Mouse (Mus musculus): Measurements from ENCODE around the gene Psma2. TPM values are rescaled to one million over a fixed set of nuclear protein-coding genes. Genes with fewer than 3 reads are reported as not detected.

The Psma2 gene
- polyA plus RNA-seq (2015; fragmentation: Nextera tagmentation; extraction: Ambion mirVana) = 169 and 171 TPM in 2 replicates

DNA sequence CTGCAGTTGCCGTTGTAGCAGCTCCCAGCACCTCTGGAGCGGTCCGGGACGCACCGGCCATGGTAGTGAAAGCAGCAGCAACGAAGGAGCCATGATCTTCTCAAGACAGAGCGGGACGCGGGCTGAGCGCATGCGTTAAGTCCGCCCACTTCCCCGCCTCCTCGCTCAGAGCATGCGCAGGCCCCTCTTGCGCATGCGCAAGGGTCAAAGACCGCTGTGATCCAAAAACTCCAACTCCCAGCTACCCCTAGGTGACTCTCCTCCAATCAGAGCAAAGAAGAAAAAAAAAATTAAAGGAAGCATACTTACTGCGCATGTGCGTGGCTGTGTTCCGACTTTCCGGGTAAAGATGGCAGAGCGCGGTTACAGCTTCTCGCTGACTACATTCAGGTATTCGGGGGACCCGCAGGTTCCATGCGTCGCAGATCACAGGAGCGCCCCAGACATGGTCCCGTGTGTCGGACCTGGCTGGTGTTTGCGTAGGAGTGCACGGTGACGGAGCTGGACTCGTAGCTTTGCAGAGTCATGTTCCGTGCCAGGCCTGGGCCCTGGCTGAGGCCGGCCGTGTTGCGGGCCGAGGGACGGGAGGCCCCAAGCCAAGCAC, at the start of gene Psma2, which contains the start of gene Mrpl32:
TSS of gene Psma2 (plus strand) at position 315 of the 604 bp plus-strand sequence.
TSS of gene Mrpl32 (minus strand) at position 240 of the 604 bp plus-strand sequence.
- ATAC-seq (replicated peaks) = peak; percentile 98
- Histone ChIP-seq H3K9ac (peak within 1 kb of the TSS; percentile 89), H3K4me1 (peaks cover 22% of the 10 kb centered on the region), H3K9me3 (no peaks in the 10 kb centered on the region), H3K4me3 (peak within 1 kb of the TSS; percentile 58), H3K36me3 (replicated peaks) (peaks cover 24% of the 10 kb centered on the region; the same call in 1 of the 2 replicates), H3K27me3 (replicated peaks) (no peaks in the 10 kb centered on the region), H3K27ac (peak within 1 kb of the TSS; percentile 73), H3K4me2 (peak within 1 kb of the TSS; percentile 67)
- under 1% methylated on average over 42 of the region's 42 CpGs for WGBS

DNA sequence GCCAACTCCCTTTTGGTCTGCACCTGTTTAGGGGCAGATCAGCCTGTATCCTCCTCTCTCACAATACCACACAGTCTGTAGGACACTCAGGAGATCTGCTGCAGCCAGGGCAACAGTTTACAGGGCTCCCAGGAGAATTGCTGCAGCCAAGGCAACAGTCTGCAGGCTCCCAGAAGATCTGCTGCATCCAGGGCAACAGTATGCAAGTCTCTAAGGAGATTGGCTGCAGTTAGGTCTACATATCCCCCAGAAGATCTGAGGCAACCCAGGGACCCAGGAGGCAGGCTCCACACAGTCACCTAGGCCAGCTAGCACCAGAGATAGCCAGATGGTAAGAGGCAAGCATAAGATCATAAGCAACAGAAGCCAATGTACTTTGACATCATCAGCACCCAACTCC, 38.9 kb upstream of the Psma2 start:
- Histone ChIP-seq H3K36me3 (replicated peaks) (no peaks in the 10 kb centered on the region), H3K9me3 (no peaks in the 10 kb centered on the region; the same call in 1 of the 2 replicates), H3K4me2 (no peak overlapping the region), H3K4me1 (no peaks in the 10 kb centered on the region), H3K4me3 (no peak overlapping the region), H3K27ac (no peak overlapping the region), H3K9ac (no peak overlapping the region), H3K27me3 (replicated peaks) (no peaks in the 10 kb centered on the region)
- ATAC-seq (replicated peaks) = no peak

DNA sequence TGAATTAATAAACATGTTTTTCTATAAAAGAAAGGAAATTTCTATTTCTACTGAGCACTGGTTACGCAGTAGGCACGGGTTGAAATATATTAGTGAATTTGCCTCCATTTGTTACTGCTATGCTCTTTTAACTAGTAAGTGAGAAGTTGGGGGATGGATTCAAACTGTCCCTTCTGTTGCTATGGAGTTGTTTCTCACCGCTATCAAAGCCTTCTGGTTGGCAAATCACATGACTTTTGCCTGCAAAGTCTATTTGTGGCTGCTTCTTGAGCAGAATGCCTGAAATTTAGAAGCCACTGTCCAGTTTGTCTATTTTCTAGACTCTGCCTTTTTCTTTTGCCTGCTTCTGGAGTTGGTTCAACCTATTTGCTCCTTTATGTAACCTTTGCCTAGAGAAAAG, 32.6 kb upstream of the Psma2 start:
- no peak for ATAC-seq (replicated peaks)

DNA sequence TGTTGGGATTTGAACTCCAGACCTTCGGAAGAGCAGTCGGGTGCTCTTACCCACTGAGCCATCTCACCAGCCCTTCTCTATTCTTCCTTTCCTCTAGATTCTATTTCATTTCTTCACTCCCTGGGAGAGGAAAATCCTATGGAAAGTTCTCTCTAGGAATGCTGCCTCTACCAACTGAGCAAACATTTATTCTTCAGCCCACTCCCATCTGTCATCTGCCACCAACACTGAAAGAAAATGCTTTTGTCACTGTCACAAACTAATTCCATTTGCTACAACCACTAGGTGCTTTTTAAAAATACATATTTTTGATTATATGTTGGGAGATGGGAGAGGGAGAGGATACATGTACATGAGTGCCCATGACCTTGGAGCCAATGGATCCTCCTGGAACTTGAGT, 10.3 kb upstream of the Psma2 start:
- Histone ChIP-seq H3K27ac (no peak overlapping the region), H3K4me1 (no peaks in the 10 kb centered on the region), H3K4me2 (no peak overlapping the region), H3K9ac (no peak overlapping the region), H3K36me3 (replicated peaks) (no peaks in the 10 kb centered on the region), H3K4me3 (no peak overlapping the region), H3K27me3 (replicated peaks) (no peaks in the 10 kb centered on the region), H3K9me3 (no peaks in the 10 kb centered on the region)
- ATAC-seq (replicated peaks) = no peak
- WGBS = 91% methylated on average over 2 of the region's 2 CpGs

More for the DNA sequence above, 32.6 kb upstream of the Psma2 start:
- H3K4me2 ChIP-seq = no peak overlapping the region
- H3K4me1 ChIP-seq = no peaks in the 10 kb centered on the region
- H3K9ac ChIP-seq = no peak overlapping the region
- no peaks in the 10 kb centered on the region; the same call in 1 of the 2 replicates for H3K9me3 ChIP-seq
- H3K4me3 ChIP-seq = no peak overlapping the region
- no peaks in the 10 kb centered on the region for H3K27me3 ChIP-seq (replicated peaks)
- H3K36me3 ChIP-seq (replicated peaks) = no peaks in the 10 kb centered on the region
- WGBS = 86% methylated on average over 3 of the region's 3 CpGs
- H3K27ac ChIP-seq = no peak overlapping the region

DNA sequence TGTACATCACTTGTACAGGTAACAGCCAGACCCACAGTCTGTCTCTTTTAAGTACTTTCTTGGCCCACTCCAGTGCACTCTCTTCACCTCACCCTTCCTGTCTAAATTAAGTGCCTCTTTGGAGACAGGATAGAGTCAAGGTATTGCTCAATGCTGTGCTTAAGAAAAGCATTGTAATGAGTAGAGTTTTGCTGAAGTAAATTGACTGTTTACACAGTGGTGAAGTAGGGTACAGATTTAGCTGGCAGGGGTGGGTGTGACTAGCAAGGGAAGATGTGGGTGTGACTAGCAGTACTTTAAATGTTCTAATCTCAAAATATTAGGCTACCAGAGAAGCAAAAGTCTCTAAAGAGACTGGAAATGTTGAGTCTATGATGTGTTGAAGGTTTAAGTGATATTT, 5.4 kb upstream of the Psma2 start:
- Histone ChIP-seq H3K27ac (no peak overlapping the region), H3K36me3 (replicated peaks) (peaks cover 10% of the 10 kb centered on the region; the same call in 1 of the 2 replicates)
- no peak for ATAC-seq (replicated peaks)

DNA sequence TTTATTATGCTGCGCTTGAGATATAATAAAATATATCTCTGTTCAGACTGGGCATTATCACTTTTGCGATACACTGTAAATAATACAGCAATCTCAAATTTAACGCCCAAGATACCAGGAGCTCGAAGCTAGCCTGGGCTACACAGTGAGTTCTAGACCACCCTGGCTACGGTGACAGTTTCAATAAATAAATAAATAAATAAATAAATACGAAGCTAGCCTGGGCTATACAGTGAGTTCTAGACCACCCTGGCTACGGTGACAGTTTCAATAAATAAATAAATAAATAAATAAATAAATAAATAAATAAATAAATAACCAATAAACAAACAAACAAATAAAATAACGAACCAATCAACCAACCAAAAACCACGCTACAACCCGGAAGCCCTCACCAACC, 577 bp upstream of the Psma2 start:
- Histone ChIP-seq H3K9me3 (no peaks in the 10 kb centered on the region), H3K27me3 (replicated peaks) (no peaks in the 10 kb centered on the region), H3K4me2 (peak overlapping the region; percentile 56), H3K36me3 (replicated peaks) (peaks cover 19% of the 10 kb centered on the region; the same call in 1 of the 2 replicates), H3K9ac (peak overlapping the region; percentile 89), H3K4me3 (peak overlapping the region; percentile 58), H3K27ac (peak overlapping the region; percentile 73), H3K4me1 (peaks cover 22% of the 10 kb centered on the region)
- 6% methylated on average over 10 of the region's 10 CpGs for WGBS
- peak; percentile 84 for ATAC-seq (replicated peaks)

More for the DNA sequence above, 5.4 kb upstream of the Psma2 start:
- Histone ChIP-seq H3K4me1 (peaks cover 13% of the 10 kb centered on the region), H3K9ac (no peak overlapping the region), H3K4me3 (no peak overlapping the region), H3K4me2 (no peak overlapping the region), H3K27me3 (replicated peaks) (no peaks in the 10 kb centered on the region), H3K9me3 (no peaks in the 10 kb centered on the region)

DNA sequence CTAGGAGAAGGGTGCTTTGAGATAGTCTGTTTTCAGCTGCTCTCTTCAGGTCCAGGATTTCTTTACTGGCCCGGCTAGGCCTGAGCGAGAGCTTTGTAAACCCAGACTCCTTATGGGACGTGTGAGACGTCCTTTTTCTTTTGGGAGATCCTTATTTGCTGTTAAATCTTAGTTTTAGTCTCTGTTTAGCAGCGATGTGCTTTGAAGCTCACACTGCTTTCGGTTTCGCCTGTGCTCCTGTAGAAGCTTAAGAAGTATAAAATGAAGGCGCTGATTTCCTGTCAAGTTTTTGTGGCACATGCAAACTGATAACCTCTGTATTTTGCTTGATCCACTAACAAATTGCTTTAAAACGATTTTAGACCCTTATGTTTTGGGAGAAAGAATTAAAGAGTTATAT, 513 bp downstream of the Psma2 start:
- Histone ChIP-seq H3K36me3 (replicated peaks) (peaks cover 23% of the 10 kb centered on the region; the same call in 1 of the 2 replicates), H3K4me2 (peak overlapping the region; percentile 67), H3K9me3 (no peaks in the 10 kb centered on the region), H3K27me3 (replicated peaks) (no peaks in the 10 kb centered on the region), H3K27ac (peak overlapping the region; percentile 62), H3K4me1 (peaks cover 22% of the 10 kb centered on the region), H3K9ac (peak overlapping the region; percentile 64), H3K4me3 (peak overlapping the region; percentile 58)
- ATAC-seq (replicated peaks) = no peak
- 1% methylated on average over 9 of the region's 9 CpGs for WGBS

DNA sequence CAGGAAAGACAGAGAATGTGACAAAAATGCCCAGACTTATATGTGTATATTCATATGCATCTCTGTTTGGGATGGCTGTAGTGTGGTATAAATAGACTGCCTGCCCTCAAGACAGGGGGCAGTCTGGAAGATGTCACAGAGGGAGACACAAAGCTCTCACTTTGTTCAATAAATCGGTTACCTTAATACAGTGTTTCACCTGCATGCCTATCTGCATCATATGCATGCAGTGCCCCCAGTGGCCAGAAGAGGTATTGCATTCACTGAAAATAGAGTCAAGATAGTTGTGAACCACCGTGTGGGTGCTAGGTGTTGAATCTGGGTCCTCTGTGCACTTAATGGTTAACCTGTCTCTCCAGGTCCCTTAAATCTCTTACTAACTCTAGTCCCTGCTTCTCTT, 5.7 kb downstream of the Psma2 start:
- Histone ChIP-seq H3K36me3 (replicated peaks) (peaks cover 37% of the 10 kb centered on the region), H3K9ac (no peak overlapping the region), H3K4me2 (no peak overlapping the region), H3K4me3 (no peak overlapping the region), H3K27ac (no peak overlapping the region), H3K27me3 (replicated peaks) (no peaks in the 10 kb centered on the region), H3K4me1 (peaks cover 9% of the 10 kb centered on the region; the same call in 1 of the 2 replicates), H3K9me3 (no peaks in the 10 kb centered on the region)
- 36% methylated on average over 2 of the region's 2 CpGs for WGBS
- ATAC-seq (replicated peaks) = peak; percentile 67

DNA sequence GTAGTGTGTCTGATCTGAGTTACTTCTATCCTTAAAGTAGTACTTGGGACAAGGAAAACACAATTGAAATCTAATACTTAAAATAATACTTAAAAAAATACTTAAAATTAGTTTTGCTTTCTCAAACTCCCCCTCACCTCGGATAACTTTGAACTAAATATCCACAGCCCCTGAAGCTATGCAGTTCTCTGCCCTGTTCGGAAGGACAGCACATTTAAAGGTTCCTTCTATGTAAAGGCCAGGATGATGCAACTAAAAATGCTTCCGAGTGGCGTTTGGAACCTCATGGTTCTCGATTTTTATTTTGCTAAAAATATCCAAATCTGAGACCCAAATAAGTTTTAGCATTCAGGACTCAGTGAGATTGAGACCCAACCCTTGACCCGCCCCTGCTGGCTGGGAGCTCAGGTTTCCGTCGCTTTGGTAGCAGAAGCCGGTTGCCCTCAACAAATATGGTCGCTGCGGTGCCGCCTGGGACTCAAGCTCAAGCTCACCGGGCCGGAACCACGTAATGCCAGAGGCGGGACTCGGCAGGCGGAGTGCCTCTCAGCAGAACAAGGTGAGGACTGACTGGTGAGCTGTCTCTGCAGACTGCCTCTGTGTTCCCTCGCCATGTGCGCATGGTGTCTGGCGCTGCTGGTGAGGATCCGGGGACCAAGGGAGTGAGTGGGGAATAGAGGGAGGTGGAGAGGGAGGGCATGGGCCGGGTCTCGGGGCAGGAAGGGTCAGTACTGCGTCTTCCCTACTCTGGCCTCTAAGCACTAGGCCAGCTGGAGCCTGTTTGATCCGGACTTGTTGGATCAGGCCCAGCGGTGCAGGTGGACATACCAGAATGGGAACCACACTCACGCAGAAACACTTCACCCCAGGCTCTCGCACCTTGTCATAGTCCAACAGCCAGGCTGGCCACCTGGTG, 16.9 kb downstream of the Psma2 start, which contains the start of gene AW209491:
TSS of gene AW209491 (plus strand) at position 429 of the 916 bp plus-strand sequence.
- Histone ChIP-seq H3K36me3 (replicated peaks) (peaks cover 15% of the 10 kb centered on the region), H3K27ac (peak within 1 kb of the TSS; percentile 74), H3K4me3 (peak within 1 kb of the TSS; percentile 57), H3K4me1 (peaks cover 18% of the 10 kb centered on the region), H3K4me2 (peak within 1 kb of the TSS; percentile 62), H3K27me3 (replicated peaks) (no peaks in the 10 kb centered on the region), H3K9me3 (no peaks in the 10 kb centered on the region), H3K9ac (peak within 1 kb of the TSS; percentile 69)
- peak; percentile 98 for ATAC-seq (replicated peaks)
- WGBS = under 1% methylated on average over 29 of the region's 29 CpGs

DNA sequence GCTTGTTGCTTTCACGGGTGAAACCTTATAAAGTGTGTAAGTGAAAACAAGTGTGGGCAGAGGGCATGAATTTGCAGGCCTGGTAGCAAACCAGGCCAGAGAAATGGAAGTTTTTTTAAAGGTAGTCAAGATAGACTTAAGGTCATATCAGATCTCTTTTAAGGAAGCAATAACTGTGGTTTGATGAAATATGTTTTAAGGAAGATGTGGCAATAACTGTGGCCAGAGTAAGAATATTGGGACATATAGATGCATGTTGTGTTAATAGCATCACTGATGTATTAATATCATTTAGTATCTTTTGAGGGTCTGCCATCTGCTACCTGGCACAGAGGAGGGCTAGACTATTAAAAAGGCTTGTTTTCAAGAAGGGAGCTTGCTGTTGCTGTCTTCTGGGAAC, 27.0 kb downstream of the Psma2 start:
- H3K9ac ChIP-seq = no peak overlapping the region
- WGBS = 55% methylated on average over 1 of the region's 1 CpGs
- H3K27me3 ChIP-seq (replicated peaks) = no peaks in the 10 kb centered on the region
- H3K27ac ChIP-seq = no peak overlapping the region
- H3K9me3 ChIP-seq = no peaks in the 10 kb centered on the region
- H3K4me3 ChIP-seq = no peak overlapping the region
- ATAC-seq (replicated peaks) = no peak
- H3K4me2 ChIP-seq = no peak overlapping the region
- H3K36me3 ChIP-seq (replicated peaks) = peaks cover 22% of the 10 kb centered on the region
- no peaks in the 10 kb centered on the region for H3K4me1 ChIP-seq

DNA sequence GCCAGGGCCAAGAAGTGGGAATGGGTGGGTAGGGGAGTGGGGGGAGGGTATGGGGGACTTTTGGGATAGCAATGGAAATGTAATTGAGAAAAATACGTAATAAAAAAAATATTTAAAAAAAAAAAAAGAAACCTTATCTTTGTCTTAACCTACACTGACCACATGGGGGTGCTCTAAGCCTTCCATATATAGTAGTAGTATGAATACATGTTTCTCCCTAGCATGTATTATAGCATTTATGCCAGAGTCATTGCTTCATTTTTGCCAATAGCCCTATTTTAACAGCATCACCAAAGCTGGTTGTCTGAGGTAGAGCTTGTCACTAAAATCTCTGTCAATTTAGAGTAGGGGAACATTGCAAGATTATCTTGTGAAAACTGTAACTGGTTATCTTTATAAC, 36.3 kb downstream of the Psma2 start:
- Histone ChIP-seq H3K4me1 (no peaks in the 10 kb centered on the region), H3K4me2 (no peak overlapping the region), H3K36me3 (replicated peaks) (no peaks in the 10 kb centered on the region), H3K9ac (no peak overlapping the region), H3K9me3 (no peaks in the 10 kb centered on the region), H3K27ac (no peak overlapping the region), H3K4me3 (no peak overlapping the region), H3K27me3 (replicated peaks) (no peaks in the 10 kb centered on the region)
- 27% methylated on average over 1 of the region's 1 CpGs for WGBS
- ATAC-seq (replicated peaks) = peak; percentile 83

DNA sequence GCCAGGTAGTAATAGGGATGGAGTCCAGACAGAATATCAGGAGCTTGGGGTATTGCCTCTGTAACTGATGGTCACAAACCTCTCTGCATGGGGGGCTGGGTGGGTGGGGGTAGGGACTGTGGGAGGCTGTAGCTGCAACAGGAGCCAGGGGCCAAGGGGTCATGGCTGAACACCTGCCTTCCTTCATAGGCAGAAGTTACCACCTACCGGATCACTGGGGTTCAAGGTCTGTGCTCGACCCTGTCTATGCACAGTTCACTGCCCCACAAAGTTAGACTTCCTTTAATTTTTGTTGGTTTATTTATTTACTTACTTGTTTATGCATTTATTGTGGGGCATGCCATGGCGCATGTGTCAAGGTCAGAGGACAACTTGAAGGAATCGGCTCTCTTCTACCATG, 54.1 kb downstream of the Psma2 start:
- no peak for ATAC-seq (replicated peaks)
- no peaks in the 10 kb centered on the region for H3K36me3 ChIP-seq (replicated peaks)
- 97% methylated on average over 4 of the region's 4 CpGs for WGBS

More for the DNA sequence above, 54.1 kb downstream of the Psma2 start:
- H3K4me3 ChIP-seq = no peak overlapping the region
- H3K4me2 ChIP-seq = no peak overlapping the region
- H3K27me3 ChIP-seq (replicated peaks) = no peaks in the 10 kb centered on the region
- no peaks in the 10 kb centered on the region for H3K9me3 ChIP-seq
- H3K9ac ChIP-seq = no peak overlapping the region
- H3K4me1 ChIP-seq = no peaks in the 10 kb centered on the region
- H3K27ac ChIP-seq = no peak overlapping the region

All from midbrain, embryonic 15.5 days (tissue).